Mouse (Mus musculus) MEL (cell line): ENCODE measurements around the gene Rnf186. TPM values are rescaled to one million over a fixed set of nuclear protein-coding genes. Genes with fewer than 3 reads are reported as not detected.

ENCODE experiments used
- polyA plus RNA-seq, 2 experiments: library from polyadenylated mRNA; stranded (reverse) in 1 of 2; unstranded in 1 of 2; fragments of >175 nt in 1 of 2; fragments of >200 nt in 1 of 2; gene quantifications; 2 replicates each; pipeline versions ENCODE4 v1.2.1 to v1.2.4; 2012; ENCODE audit warnings: low replicate concordance in 2 of 2, low read depth in 1 of 2; ENCODE audit not compliant: insufficient read length in 2 of 2, insufficient read depth in 1 of 2, missing spikeins in 1 of 2
- total RNA-seq: library from RNA; depleted of rRNA; stranded (reverse); fragments of 300-350 nt; gene quantifications from 2 replicates; pipeline ENCODE4 v1.2.3, GENCODE M21; 2012; rRNA removed

The Rnf186 gene
- total and polyA plus RNA-seq, 3 experiments: 0.19 to 0.61 TPM; not detected in 1

Other genes with a start within 250 kb of the Rnf186 start
- not detected in 2 replicates for gene Pla2g2c, start 242.3 kb upstream of the Rnf186 start, total RNA-seq
- gene Pla2g2c, start 242.3 kb upstream of the Rnf186 start, polyA plus RNA-seq: not detected
- gene Ubxn10, start 229.9 kb upstream of the Rnf186 start, total RNA-seq: not detected in 2 replicates
- gene Ubxn10, start 229.9 kb upstream of the Rnf186 start, polyA plus RNA-seq: not detected
- not detected in 2 replicates for gene Pla2g2f, start 209.5 kb upstream of the Rnf186 start, total RNA-seq
- not detected for gene Pla2g2f, start 209.5 kb upstream of the Rnf186 start, polyA plus RNA-seq
- not detected in 2 replicates for gene Pla2g2d, start 191.4 kb upstream of the Rnf186 start, total RNA-seq
- not detected for gene Pla2g2d, start 191.4 kb upstream of the Rnf186 start, polyA plus RNA-seq
- not detected in 2 replicates for gene Pla2g5, start 103.6 kb upstream of the Rnf186 start, total RNA-seq
- gene Pla2g5, start 103.6 kb upstream of the Rnf186 start, polyA plus RNA-seq: not detected
- gene Gm13030, start 93.1 kb upstream of the Rnf186 start, total RNA-seq: not detected in 2 replicates
- gene Gm13030, start 93.1 kb upstream of the Rnf186 start, polyA plus RNA-seq: not detected
- gene Pla2g2e, start 89.2 kb upstream of the Rnf186 start, total RNA-seq: not detected in 2 replicates
- not detected for gene Pla2g2e, start 89.2 kb upstream of the Rnf186 start, polyA plus RNA-seq
- gene Otud3, start 53.2 kb upstream of the Rnf186 start, total RNA-seq: 11.3 and 11.7 TPM in 2 replicates
- 10 to 100 TPM in 1 of 2 experiments, not detected in 1; 15.0 TPM for gene Otud3, start 53.2 kb upstream of the Rnf186 start, polyA plus RNA-seq
- 22.0 and 24.7 TPM in 2 replicates for gene Tmco4, start 5.8 kb downstream of the Rnf186 start, total RNA-seq
- 10 to 100 TPM in 1 of 2 experiments, not detected in 1; 16.5 TPM for gene Tmco4, start 5.8 kb downstream of the Rnf186 start, polyA plus RNA-seq
- gene Htr6, start 108.5 kb downstream of the Rnf186 start, total RNA-seq: 0.08 TPM in 1 of 2 replicates, not detected in the other
- gene Htr6, start 108.5 kb downstream of the Rnf186 start, polyA plus RNA-seq: not detected
- not detected in 2 replicates for gene Nbl1, start 125.9 kb downstream of the Rnf186 start, total RNA-seq
- gene Nbl1, start 125.9 kb downstream of the Rnf186 start, polyA plus RNA-seq: under 1 TPM in 1 of 2 experiments, not detected in 1; 0.14 TPM
- gene Minos1, start 164.0 kb downstream of the Rnf186 start, total RNA-seq: 163 and 183 TPM in 2 replicates
- 100 to 1,000 TPM in 1 of 2 experiments, not detected in 1; 401 TPM for gene Minos1, start 164.0 kb downstream of the Rnf186 start, polyA plus RNA-seq
- 91.2 and 103 TPM in 2 replicates for gene Capzb, start 225.8 kb downstream of the Rnf186 start, total RNA-seq
- gene Capzb, start 225.8 kb downstream of the Rnf186 start, polyA plus RNA-seq: 100 to 1,000 TPM in 1 of 2 experiments, not detected in 1; 354 TPM